In the genomic region with DNA sequence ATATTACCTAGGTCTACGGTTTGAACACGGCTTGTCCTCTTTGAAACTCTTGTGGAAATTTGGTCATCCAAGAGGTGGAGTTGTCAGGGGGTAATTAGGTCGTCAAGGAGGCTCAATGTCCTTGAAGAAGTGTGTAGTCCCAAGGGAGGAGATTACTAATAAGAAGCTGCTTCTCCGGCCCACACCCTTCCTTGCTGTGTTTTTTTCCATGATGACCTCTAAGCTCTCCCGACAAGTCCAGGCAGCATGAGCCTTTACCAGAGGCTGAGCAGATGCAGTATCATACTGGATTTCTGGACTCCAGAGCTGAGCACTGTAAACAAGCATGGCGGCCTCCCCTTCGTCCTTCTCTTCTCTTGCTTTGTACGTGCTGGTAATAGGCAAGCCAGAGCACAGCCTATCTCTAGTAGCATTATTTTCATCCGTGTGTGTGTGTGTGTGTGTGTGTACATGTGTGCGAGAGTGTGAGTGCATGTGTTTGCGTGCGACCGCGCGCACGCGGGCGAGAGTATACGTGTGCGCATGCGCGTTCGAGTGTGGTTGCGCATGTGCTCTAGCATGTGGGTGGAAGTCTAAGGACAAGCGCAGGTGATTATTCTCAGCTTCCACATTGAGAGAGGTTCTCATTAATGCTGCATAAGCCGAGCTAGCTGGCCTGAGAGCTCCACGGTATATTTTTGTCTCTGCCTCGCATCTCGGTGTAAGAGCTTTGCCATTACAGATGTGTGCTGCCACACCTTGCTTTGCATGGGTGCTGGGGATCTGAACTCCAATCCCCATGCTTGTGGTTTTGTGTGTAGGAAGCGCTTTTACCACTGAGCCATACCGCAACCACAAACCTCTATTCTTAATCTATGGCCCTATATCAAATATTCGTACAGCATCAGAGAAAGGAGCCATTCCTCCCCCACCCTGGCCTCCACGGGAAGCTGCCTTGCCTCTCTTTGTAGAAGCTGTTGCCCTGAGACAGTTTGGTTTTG, we compare ENCODE assay signal across 1 mouse cellular context.
TF ChIP-seq lines count a peak whose summit lies in the region.

No protein-coding gene starts in this region.

TF ChIP-seq in CH12.LX, 34 proteins besides CTCF, POLR2A, EP300 and RAD21:
- TF ChIP-seq SMC3 (IDR thresholded peaks at IDR 0.05; ENCODE audit: low read depth, low read length) (peak; percentile 2; the same call in 1 of the 2 replicates), ZNF384 (IDR thresholded peaks at IDR 0.05; ENCODE audit: low read depth, low read length) (no peak), IRF4 (IDR thresholded peaks at IDR 0.05; ENCODE audit: low read depth, low read length) (no peak), ZKSCAN1 (IDR thresholded peaks at IDR 0.05; ENCODE audit: borderline replicate concordance, low read depth, low read length) (no peak), MAFK (IDR thresholded peaks at IDR 0.05; ENCODE audit: insufficient replicate concordance, low read length) (no peak), JUN (IDR thresholded peaks at IDR 0.05; ENCODE audit: insufficient read depth, low read depth, low read length) (no peak), PAX5 (IDR thresholded peaks at IDR 0.05; ENCODE audit: low read length) (no peak), SIN3A (IDR thresholded peaks at IDR 0.05; ENCODE audit: low read length) (no peak), CHD1 (IDR thresholded peaks at IDR 0.05; ENCODE audit: low read depth, low read length) (no peak), GABPA (IDR thresholded peaks at IDR 0.05; ENCODE audit: insufficient replicate concordance, low read depth, low read length) (no peak), MYC (IDR thresholded peaks at IDR 0.05; ENCODE audit: low read depth, low read length) (peak; percentile 55; the same call in 1 of the 2 replicates), BHLHE40 (IDR thresholded peaks at IDR 0.05; ENCODE audit: low read depth, low read length) (peak; percentile 49), NRF1 (IDR thresholded peaks at IDR 0.05; ENCODE audit: low read depth, low read length) (peak; percentile 69), HCFC1 (IDR thresholded peaks at IDR 0.05; ENCODE audit: low read depth, low read length) (no peak), ELF1 (IDR thresholded peaks at IDR 0.05; ENCODE audit: low read depth, low read length) (no peak), JUND (conservative IDR thresholded peaks at IDR 0.05; ENCODE audit: low read depth, low read length) (no peak), POLR2AphosphoS2 (IDR thresholded peaks at IDR 0.05; ENCODE audit: low read depth, low read length) (no peak), USF2 (conservative IDR thresholded peaks at IDR 0.05; ENCODE audit: low read depth, low read length) (no peak), UBTF (IDR thresholded peaks at IDR 0.05; ENCODE audit: low read depth, low read length) (no peak), ETS1 (conservative IDR thresholded peaks at IDR 0.05; ENCODE audit: low read depth, low read length) (no peak), MEF2A (IDR thresholded peaks at IDR 0.05; ENCODE audit: borderline replicate concordance, low read depth, low read length) (no peak), MXI1 (IDR thresholded peaks at IDR 0.05; ENCODE audit: low read depth, low read length) (no peak), TCF12 (IDR thresholded peaks at IDR 0.05; ENCODE audit: low read depth, low read length) (no peak), ZMIZ1 (IDR thresholded peaks at IDR 0.05; ENCODE audit: low read depth, low read length) (no peak), ZC3H11A (IDR thresholded peaks at IDR 0.05; ENCODE audit: low read depth, low read length) (no peak), RCOR1 (conservative IDR thresholded peaks at IDR 0.05; ENCODE audit: low read depth, low read length) (no peak), TBP (conservative IDR thresholded peaks at IDR 0.05; ENCODE audit: low read depth, low read length) (no peak), E2F4 (IDR thresholded peaks at IDR 0.05; ENCODE audit: insufficient replicate concordance, low read depth, low read length) (no peak), USF1 (IDR thresholded peaks at IDR 0.05; ENCODE audit: low read depth, low read length) (no peak), MAZ (IDR thresholded peaks at IDR 0.05; ENCODE audit: low read depth, low read length) (no peak), KAT2A (IDR thresholded peaks at IDR 0.05; ENCODE audit: insufficient replicate concordance, low read length) (no peak), MAX (IDR thresholded peaks at IDR 0.05; ENCODE audit: low read length) (peak; percentile 71; the same call in 1 of the 2 replicates)
